Mouse (Mus musculus): ENCODE results near the gene Rho. TPM values are rescaled to one million over a fixed set of nuclear protein-coding genes. Genes with fewer than 3 reads are reported as not detected.

Gene Rho
- under 1 TPM; 0.39 to 0.42 TPM for total RNA-seq (2021)
- long read RNA-seq, experiment 1: 0 reads
- long read RNA-seq, experiment 2: 0 reads

- no peak for DNase-seq
These were observed at the start of gene Rho for GRCm38 (mm10) chr6:115931639-115932038. Rho (plus strand) TSS chr6:115931748.

- peak; percentile 50 for DNase-seq
These were observed 47.5 kb upstream of the Rho start for GRCm38 (mm10) chr6:115884018-115884417.

GRCm38 (mm10) chr6:115886894-115887293 lies 44.7 kb upstream of the Rho start:
- no peak for DNase-seq

- DNase-seq: no peak
These were observed 43.3 kb upstream of the Rho start for GRCm38 (mm10) chr6:115888296-115888695.

- no peak for DNase-seq
These were observed 40.9 kb upstream of the Rho start for GRCm38 (mm10) chr6:115890601-115891000.

GRCm38 (mm10) chr6:115891061-115891460 lies 40.5 kb upstream of the Rho start:
- no peak for DNase-seq

- peak; percentile 60 for DNase-seq
These were observed 40.0 kb upstream of the Rho start for GRCm38 (mm10) chr6:115891497-115892061.

- no peak for DNase-seq
These were observed 39.2 kb upstream of the Rho start for GRCm38 (mm10) chr6:115892363-115892762.

GRCm38 (mm10) chr6:115896346-115896745 lies 35.2 kb upstream of the Rho start:
- DNase-seq: no peak

GRCm38 (mm10) chr6:115897117-115897516 lies 34.4 kb upstream of the Rho start:
- DNase-seq: peak; percentile 71

- DNase-seq: no peak
These were observed 33.5 kb upstream of the Rho start for GRCm38 (mm10) chr6:115897926-115898520.

- peak; percentile 87 for DNase-seq
These were observed 30.5 kb upstream of the Rho start for GRCm38 (mm10) chr6:115901062-115901461.

GRCm38 (mm10) chr6:115901489-115901931 lies 30.0 kb upstream of the Rho start:
- peak; percentile 74 for DNase-seq

GRCm38 (mm10) chr6:115902545-115902944 lies 29.0 kb upstream of the Rho start:
- DNase-seq: no peak

GRCm38 (mm10) chr6:115905568-115905967 lies 26.0 kb upstream of the Rho start:
- no peak for DNase-seq

GRCm38 (mm10) chr6:115906455-115906854 lies 25.1 kb upstream of the Rho start:
- DNase-seq: no peak

GRCm38 (mm10) chr6:115906871-115907270 lies 24.7 kb upstream of the Rho start:
- DNase-seq: no peak

GRCm38 (mm10) chr6:115908421-115908982 lies 23.0 kb upstream of the Rho start:
- peak; percentile 51 for DNase-seq

- no peak for DNase-seq
These were observed 22.5 kb upstream of the Rho start for GRCm38 (mm10) chr6:115909052-115909451.

- DNase-seq: peak; percentile 63
These were observed 21.6 kb upstream of the Rho start for GRCm38 (mm10) chr6:115909940-115910339.

- no peak for DNase-seq
These were observed 19.8 kb upstream of the Rho start for GRCm38 (mm10) chr6:115911763-115912162.

GRCm38 (mm10) chr6:115913482-115913881 lies 18.1 kb upstream of the Rho start:
- no peak for DNase-seq

- no peak for DNase-seq
These were observed 16.9 kb upstream of the Rho start for GRCm38 (mm10) chr6:115914511-115915202.
